Mouse (Mus musculus) kidney, postnatal 4 days (tissue): ENCODE results near the gene Ankrd13b.
"Not testable (repeated sequence)": the region's sequence is repeated elsewhere in the genome, so short reads cannot be mapped to it uniquely, and the experiment has no call there.

Experiments
- DNase-seq, 2 experiments: peaks; one replicate each; pipeline ENCODE4 v3.0.0; 2021; ENCODE audit warnings: mixed read lengths in 2 of 2

Ankrd13b gene

GRCm38 (mm10) chr11:77489591-77490235, at the start of gene Ankrd13b:
Gene Ankrd13b (minus strand): TSS chr11:77489678.
- peak; percentile 85 to 88 for DNase-seq

GRCm38 (mm10) chr11:77532202-77532846, 42.8 kb upstream of the Ankrd13b start:
- DNase-seq: no peak

GRCm38 (mm10) chr11:77530862-77531261, 41.4 kb upstream of the Ankrd13b start:
- DNase-seq: no peak

GRCm38 (mm10) chr11:77529644-77530043, 40.2 kb upstream of the Ankrd13b start:
- no peak for DNase-seq

- DNase-seq: not testable (repeated sequence)
Observed at GRCm38 (mm10) chr11:77528420-77528819, 38.9 kb upstream of the Ankrd13b start.

- DNase-seq: no peak
Observed at GRCm38 (mm10) chr11:77525804-77526486, 36.5 kb upstream of the Ankrd13b start.

GRCm38 (mm10) chr11:77520601-77521529, 31.4 kb upstream of the Ankrd13b start:
- peak in 1 of 2 experiments; percentile 52 for DNase-seq

GRCm38 (mm10) chr11:77519043-77519442, 29.6 kb upstream of the Ankrd13b start, which contains the start of gene Gm10392:
Gene Gm10392 (minus strand): TSS chr11:77519198.
- peak in 1 of 2 experiments; percentile 22 for DNase-seq

GRCm38 (mm10) chr11:77518051-77518798, 28.7 kb upstream of the Ankrd13b start:
- peak in 1 of 2 experiments; percentile 15 for DNase-seq

- peak in 1 of 2 experiments; percentile 18 for DNase-seq
Observed at GRCm38 (mm10) chr11:77516553-77517425, 27.3 kb upstream of the Ankrd13b start.

- no peak for DNase-seq
Observed at GRCm38 (mm10) chr11:77515637-77516552, 26.4 kb upstream of the Ankrd13b start, which contains the start of gene Trp53i13. Gene Trp53i13 (minus strand): TSS chr11:77515980.

- DNase-seq: peak; percentile 84 to 90
Observed at GRCm38 (mm10) chr11:77514832-77515636, 25.6 kb upstream of the Ankrd13b start, which contains the start of gene Abhd15. Gene Abhd15 (plus strand): TSS chr11:77515121.

GRCm38 (mm10) chr11:77514281-77514831, 24.9 kb upstream of the Ankrd13b start:
- no peak for DNase-seq

- peak; percentile 33 to 54 for DNase-seq
Observed at GRCm38 (mm10) chr11:77513811-77514170, 24.3 kb upstream of the Ankrd13b start.

GRCm38 (mm10) chr11:77512891-77513810, 23.7 kb upstream of the Ankrd13b start:
- DNase-seq: peak; percentile 92 to 95

- no peak for DNase-seq
Observed at GRCm38 (mm10) chr11:77511336-77511735, 21.9 kb upstream of the Ankrd13b start.
